Mouse (Mus musculus): Measurements from ENCODE around the gene Prdm15. TPM values are rescaled to one million over a fixed set of nuclear protein-coding genes. Genes with fewer than 3 reads are reported as not detected.

The Prdm15 gene
- polyA plus RNA-seq, 1 experiment from 2014 or later: 9.2 TPM

DNA sequence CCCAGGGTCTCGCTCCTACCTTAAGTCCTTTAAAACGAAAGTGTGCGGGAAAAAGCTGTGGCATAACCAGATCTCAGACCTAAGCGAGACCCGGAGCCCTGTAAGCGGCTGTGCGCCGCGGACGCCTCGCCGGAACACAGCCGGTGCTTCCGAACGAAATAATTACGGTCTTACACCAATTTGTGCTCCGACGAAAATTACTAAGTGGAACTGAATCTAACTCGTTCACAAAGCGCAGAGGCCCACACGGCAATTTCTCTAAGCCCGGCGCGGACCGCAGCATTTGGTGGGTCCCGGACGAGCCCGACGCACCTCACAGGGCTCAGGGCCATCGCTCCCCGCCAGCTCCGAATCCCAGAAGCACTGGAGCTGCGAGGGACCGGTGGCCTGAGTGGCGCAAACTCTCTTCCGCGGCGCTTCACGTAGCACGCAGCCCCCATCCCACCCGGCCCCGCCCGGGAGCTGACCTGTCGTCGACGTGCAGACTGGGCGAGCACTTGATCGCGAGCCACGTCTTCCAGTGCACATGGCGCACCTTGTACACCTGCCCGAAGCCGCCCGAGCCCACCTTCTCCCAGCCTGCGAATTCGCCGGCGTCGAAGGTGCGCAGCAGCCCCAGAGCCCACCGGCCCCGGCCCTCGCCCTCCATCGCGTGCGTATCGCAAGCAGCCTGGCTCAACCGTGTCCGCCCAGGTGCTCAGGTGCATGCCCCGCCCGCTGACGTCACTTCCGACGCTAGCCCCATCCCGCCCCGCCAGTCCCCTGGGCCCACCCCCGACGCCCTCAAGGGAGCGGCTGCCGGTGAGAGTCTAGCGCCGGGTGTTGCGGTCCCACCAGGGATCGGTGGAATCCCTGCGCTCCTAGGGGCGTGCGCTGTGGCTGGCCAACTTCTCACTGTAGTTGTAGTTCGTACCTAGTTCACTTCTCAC is 88.3 kb downstream of the Prdm15 start, which contains the start of gene Ripk4:
Gene Ripk4, minus strand, starts transcription at position 727 of the 929 bp plus-strand sequence.
- Histone ChIP-seq H3K9me3 (ENCODE audit: control insufficient read depth, low read length) (no peaks in the 10 kb centered on the region), H3K9ac (peak within 1 kb of the TSS; percentile 44), H3K27ac (no peak within 1 kb of the TSS), H3K36me3 (replicated peaks; ENCODE audit: control insufficient read depth, insufficient read depth) (no peaks in the 10 kb centered on the region), H3K4me1 (replicated peaks; ENCODE audit: control insufficient read depth, insufficient read depth, low read length) (peaks cover 11% of the 10 kb centered on the region; the same call in 1 of the 2 replicates), H3K4me2 (replicated peaks) (peak within 1 kb of the TSS; percentile 71), H3K4me3 (replicated peaks; ENCODE audit: low read length) (peak within 1 kb of the TSS; percentile 40), H3K27me3 (ENCODE audit: control insufficient read depth, insufficient read depth, low read length) (peaks cover 60% of the 10 kb centered on the region)
- DNase-seq (ENCODE audit: low spot score) (peak; percentile 34), ATAC-seq (ENCODE audit: low FRiP score) (peak; percentile 48; the same call in 1 of the 2 replicates)
- WGBS: 1% methylated on average over 88 of the region's 88 CpGs

DNA sequence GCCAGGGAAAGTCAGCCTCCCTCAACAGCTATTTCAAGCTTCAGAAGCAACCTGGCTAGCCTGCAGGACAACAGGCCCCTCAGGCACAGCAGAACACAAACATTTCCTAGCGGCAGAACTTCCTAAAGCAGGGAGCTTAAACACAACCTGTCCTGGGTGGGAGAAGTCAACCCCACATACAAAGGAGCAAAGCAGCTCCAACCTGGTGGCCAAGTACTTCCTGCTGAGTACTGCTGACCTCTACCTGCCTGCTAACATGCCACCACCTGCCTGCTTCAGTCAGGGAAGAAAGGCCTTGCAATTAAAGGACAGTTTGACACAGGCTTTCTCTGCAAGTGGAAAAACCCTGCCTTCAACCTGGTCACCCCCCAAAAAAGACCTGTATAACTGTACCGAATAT is 89.9 kb downstream of the Prdm15 start:
- peaks cover 11% of the 10 kb centered on the region; the same call in 1 of the 2 replicates for H3K4me1 ChIP-seq (replicated peaks; ENCODE audit: control insufficient read depth, insufficient read depth, low read length)
- no peak overlapping the region for H3K27ac ChIP-seq
- no peak overlapping the region for H3K4me3 ChIP-seq (replicated peaks; ENCODE audit: low read length)
- no peak overlapping the region for H3K9ac ChIP-seq
- no peak for DNase-seq (ENCODE audit: low spot score)
- H3K36me3 ChIP-seq (replicated peaks; ENCODE audit: control insufficient read depth, insufficient read depth): no peaks in the 10 kb centered on the region
- WGBS: 62% methylated on average over 2 of the region's 2 CpGs
- no peak for ATAC-seq (ENCODE audit: low FRiP score)
- no peak overlapping the region for H3K4me2 ChIP-seq (replicated peaks)
- H3K9me3 ChIP-seq (ENCODE audit: control insufficient read depth, low read length): no peaks in the 10 kb centered on the region
- peaks cover 60% of the 10 kb centered on the region for H3K27me3 ChIP-seq (ENCODE audit: control insufficient read depth, insufficient read depth, low read length)

DNA sequence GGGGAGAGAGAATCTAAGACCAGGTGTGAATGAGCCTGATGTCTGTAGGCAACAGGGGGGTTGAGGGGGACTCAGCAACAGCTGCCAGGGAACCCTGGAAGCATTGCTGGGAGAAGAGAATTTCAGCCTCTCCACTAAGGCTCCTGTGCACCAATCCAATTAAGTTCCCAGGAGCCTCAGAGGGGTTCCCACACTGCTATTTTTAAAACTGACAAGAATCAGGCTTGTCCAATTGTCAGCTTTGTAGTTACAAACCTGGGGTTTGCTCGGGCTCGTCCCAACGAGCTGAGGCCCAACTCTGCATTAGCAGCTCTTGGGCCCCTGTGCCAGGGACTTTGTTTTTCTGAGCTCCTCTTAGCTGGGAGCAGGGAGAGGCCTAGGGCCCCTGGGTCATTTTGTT is 92.0 kb downstream of the Prdm15 start:
- H3K36me3 ChIP-seq (replicated peaks; ENCODE audit: control insufficient read depth, insufficient read depth): no peaks in the 10 kb centered on the region
- H3K9me3 ChIP-seq (ENCODE audit: control insufficient read depth, low read length): no peaks in the 10 kb centered on the region
- no peak overlapping the region for H3K4me3 ChIP-seq (replicated peaks; ENCODE audit: low read length)
- H3K9ac ChIP-seq: no peak overlapping the region
- peaks cover 44% of the 10 kb centered on the region for H3K27me3 ChIP-seq (ENCODE audit: control insufficient read depth, insufficient read depth, low read length)
- H3K4me2 ChIP-seq (replicated peaks): no peak overlapping the region
- H3K27ac ChIP-seq: no peak overlapping the region
- WGBS: 41% methylated on average over 3 of the region's 3 CpGs
- DNase-seq (ENCODE audit: low spot score) (no peak), ATAC-seq (ENCODE audit: low FRiP score) (no peak)
- peaks cover 11% of the 10 kb centered on the region; the same call in 1 of the 2 replicates for H3K4me1 ChIP-seq (replicated peaks; ENCODE audit: control insufficient read depth, insufficient read depth, low read length)

DNA sequence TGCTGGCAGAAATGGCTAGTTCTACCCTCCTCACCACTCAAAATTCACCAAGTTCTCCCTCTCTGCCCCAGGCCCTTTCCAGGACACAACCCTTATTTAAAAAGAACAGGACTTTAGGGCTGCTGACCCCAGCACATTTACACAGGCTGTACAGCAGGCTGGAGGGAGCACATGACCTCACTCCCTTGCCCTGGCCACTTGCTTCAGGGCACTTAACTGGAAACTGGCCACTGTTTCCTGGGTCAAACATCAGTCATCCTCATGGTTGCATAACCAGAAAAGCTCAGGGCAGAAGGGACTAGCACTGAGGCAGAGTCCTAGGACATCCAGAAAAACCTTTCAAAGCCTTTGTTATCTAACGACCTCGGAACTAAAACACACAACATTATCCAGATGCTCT is 93.4 kb downstream of the Prdm15 start:
- ATAC-seq (ENCODE audit: low FRiP score): no peak
- Histone ChIP-seq H3K36me3 (replicated peaks; ENCODE audit: control insufficient read depth, insufficient read depth) (no peaks in the 10 kb centered on the region), H3K4me2 (replicated peaks) (no peak overlapping the region), H3K27me3 (ENCODE audit: control insufficient read depth, insufficient read depth, low read length) (peaks cover 30% of the 10 kb centered on the region), H3K4me3 (replicated peaks; ENCODE audit: low read length) (no peak overlapping the region), H3K27ac (no peak overlapping the region), H3K4me1 (replicated peaks; ENCODE audit: control insufficient read depth, insufficient read depth, low read length) (peaks cover 6% of the 10 kb centered on the region; the same call in 1 of the 2 replicates), H3K9me3 (ENCODE audit: control insufficient read depth, low read length) (no peaks in the 10 kb centered on the region), H3K9ac (no peak overlapping the region)
- no peak for DNase-seq (ENCODE audit: low spot score)
- 87% methylated on average over 2 of the region's 2 CpGs for WGBS

DNA sequence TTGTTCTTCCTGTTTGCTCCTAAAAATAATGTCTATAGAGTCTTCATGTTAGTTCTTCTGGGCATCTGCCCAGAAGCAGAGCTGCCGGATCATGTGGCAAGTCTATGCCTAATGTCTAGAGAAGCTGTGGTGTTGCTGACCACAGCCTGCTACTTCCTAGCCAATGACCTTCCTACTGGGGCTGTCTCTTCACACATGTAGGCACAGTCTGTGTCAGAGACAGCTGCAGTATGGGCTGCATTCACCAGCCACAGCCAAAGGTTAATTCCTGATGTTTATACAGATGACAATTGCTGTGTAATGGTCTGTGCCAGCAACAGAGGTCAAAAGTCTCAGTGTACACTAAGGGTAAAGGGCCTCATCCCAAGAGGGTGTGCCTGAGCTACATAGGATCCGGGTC is 95.2 kb downstream of the Prdm15 start:
- no peak overlapping the region for H3K4me3 ChIP-seq (replicated peaks; ENCODE audit: low read length)
- H3K4me2 ChIP-seq (replicated peaks): no peak overlapping the region
- H3K27me3 ChIP-seq (ENCODE audit: control insufficient read depth, insufficient read depth, low read length): peaks cover 12% of the 10 kb centered on the region
- H3K36me3 ChIP-seq (replicated peaks; ENCODE audit: control insufficient read depth, insufficient read depth): no peaks in the 10 kb centered on the region
- WGBS: 86% methylated on average over 2 of the region's 2 CpGs
- no peak for ATAC-seq (ENCODE audit: low FRiP score)
- no peaks in the 10 kb centered on the region for H3K4me1 ChIP-seq (replicated peaks; ENCODE audit: control insufficient read depth, insufficient read depth, low read length)
- no peak overlapping the region for H3K9ac ChIP-seq
- DNase-seq (ENCODE audit: low spot score): no peak
- no peaks in the 10 kb centered on the region for H3K9me3 ChIP-seq (ENCODE audit: control insufficient read depth, low read length)
- H3K27ac ChIP-seq: no peak overlapping the region

DNA sequence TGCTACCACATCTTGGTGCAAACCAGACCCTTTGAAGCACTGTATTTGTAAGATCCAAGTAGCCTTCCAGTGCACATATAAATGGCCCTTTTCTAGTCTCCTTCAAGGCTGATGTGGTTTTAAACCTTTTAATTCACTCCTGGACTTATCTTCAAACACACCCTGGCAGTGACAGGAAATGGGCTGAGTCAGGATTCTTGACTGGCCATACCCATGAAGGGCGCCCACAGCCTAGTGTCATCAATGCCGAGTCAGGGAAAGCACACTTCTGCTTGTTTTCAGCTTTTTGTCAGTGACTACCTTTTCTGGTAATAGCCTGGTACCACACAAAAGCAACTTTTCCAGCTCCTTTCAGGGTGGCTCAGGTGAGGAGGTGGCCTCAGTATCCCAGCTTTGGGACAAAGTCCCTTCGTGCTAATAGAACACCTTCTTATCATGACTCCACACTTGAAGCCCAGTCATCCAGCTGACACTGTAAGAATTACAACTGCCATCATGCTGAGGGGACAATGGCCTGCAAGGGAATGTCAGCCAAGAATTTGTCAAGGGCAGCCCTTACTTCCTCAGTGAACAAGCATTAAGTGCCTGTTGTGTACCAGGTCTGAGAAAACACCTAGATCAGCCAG is 99.2 kb downstream of the Prdm15 start:
- WGBS: 86% methylated on average over 3 of the region's 3 CpGs
- Histone ChIP-seq H3K27ac (no peak overlapping the region), H3K9ac (no peak overlapping the region), H3K27me3 (ENCODE audit: control insufficient read depth, insufficient read depth, low read length) (no peaks in the 10 kb centered on the region), H3K36me3 (replicated peaks; ENCODE audit: control insufficient read depth, insufficient read depth) (no peaks in the 10 kb centered on the region), H3K4me3 (replicated peaks; ENCODE audit: low read length) (no peak overlapping the region), H3K4me2 (replicated peaks) (no peak overlapping the region), H3K9me3 (ENCODE audit: control insufficient read depth, low read length) (no peaks in the 10 kb centered on the region), H3K4me1 (replicated peaks; ENCODE audit: control insufficient read depth, insufficient read depth, low read length) (no peaks in the 10 kb centered on the region)
- ATAC-seq (ENCODE audit: low FRiP score) (no peak), DNase-seq (ENCODE audit: low spot score) (no peak)

DNA sequence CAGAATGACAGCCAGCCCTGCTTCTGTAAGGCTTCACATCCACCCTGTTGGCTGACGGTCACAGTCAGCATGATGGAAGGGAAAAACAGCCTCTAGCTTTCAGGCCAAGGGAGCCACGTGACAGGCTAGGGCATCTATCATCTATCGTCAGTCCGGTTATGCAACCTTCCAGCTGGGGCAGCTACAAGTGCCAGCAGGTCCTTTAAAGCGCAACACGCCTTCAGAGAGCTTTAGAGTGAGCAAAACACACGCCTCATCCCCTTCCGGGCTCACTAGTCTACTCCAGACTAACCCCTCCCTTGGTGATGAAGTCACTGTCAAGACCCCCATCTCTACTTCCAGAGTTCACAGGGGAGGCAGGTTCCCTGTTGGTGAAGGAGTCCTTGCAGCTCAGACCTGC is 99.8 kb downstream of the Prdm15 start:
- 74% methylated on average over 8 of the region's 8 CpGs for WGBS
- H3K4me3 ChIP-seq (replicated peaks; ENCODE audit: low read length): no peak overlapping the region
- H3K36me3 ChIP-seq (replicated peaks; ENCODE audit: control insufficient read depth, insufficient read depth): no peaks in the 10 kb centered on the region
- H3K27ac ChIP-seq: no peak overlapping the region
- no peaks in the 10 kb centered on the region for H3K9me3 ChIP-seq (ENCODE audit: control insufficient read depth, low read length)
- H3K4me1 ChIP-seq (replicated peaks; ENCODE audit: control insufficient read depth, insufficient read depth, low read length): no peaks in the 10 kb centered on the region
- no peak overlapping the region for H3K9ac ChIP-seq
- no peak overlapping the region for H3K4me2 ChIP-seq (replicated peaks)
- no peaks in the 10 kb centered on the region for H3K27me3 ChIP-seq (ENCODE audit: control insufficient read depth, insufficient read depth, low read length)
- ATAC-seq (ENCODE audit: low FRiP score) (no peak), DNase-seq (ENCODE audit: low spot score) (no peak)

DNA sequence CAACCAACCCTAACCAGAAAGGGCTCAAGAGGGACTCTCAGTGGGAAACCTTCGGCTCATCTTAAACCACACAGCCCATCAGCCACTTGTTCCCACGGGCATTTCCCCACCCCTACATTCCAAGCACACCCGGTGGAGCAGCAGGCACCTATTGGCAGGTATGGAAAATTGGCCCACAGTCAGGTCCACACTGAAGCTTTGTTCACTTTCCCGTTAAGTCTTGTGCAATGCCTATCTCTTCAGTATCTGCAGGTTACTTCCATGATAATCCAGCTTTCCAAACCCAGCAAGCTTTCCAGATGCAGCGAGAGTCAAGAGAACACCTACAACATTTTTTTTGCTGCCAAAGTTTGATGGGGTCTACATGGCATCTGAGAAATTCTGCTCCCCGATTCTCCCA is 103.2 kb downstream of the Prdm15 start:
- no peaks in the 10 kb centered on the region for H3K9me3 ChIP-seq (ENCODE audit: control insufficient read depth, low read length)
- H3K4me3 ChIP-seq (replicated peaks; ENCODE audit: low read length): no peak overlapping the region
- H3K4me1 ChIP-seq (replicated peaks; ENCODE audit: control insufficient read depth, insufficient read depth, low read length): no peaks in the 10 kb centered on the region
- H3K36me3 ChIP-seq (replicated peaks; ENCODE audit: control insufficient read depth, insufficient read depth): no peaks in the 10 kb centered on the region
- no peak for ATAC-seq (ENCODE audit: low FRiP score)
- 89% methylated on average over 6 of the region's 6 CpGs for WGBS
- H3K9ac ChIP-seq: no peak overlapping the region
- H3K27me3 ChIP-seq (ENCODE audit: control insufficient read depth, insufficient read depth, low read length): no peaks in the 10 kb centered on the region
- H3K4me2 ChIP-seq (replicated peaks): no peak overlapping the region
- H3K27ac ChIP-seq: no peak overlapping the region
- no peak for DNase-seq (ENCODE audit: low spot score)

All from hindbrain, embryonic 14.5 days (tissue).